Mouse (Mus musculus) heart, adult 10 weeks (tissue): Measurements from ENCODE around the gene Ccdc152. TPM values are rescaled to one million over a fixed set of nuclear protein-coding genes. Genes with fewer than 3 reads are reported as not detected.

Experiments
- polyA plus RNA-seq: library from polyadenylated mRNA; stranded (reverse); fragments of 350-450 nt; fragmentation: Illumina TruSeq; extraction: RNeasy Lipid Tissue Mini Kit (QIAGEN cat#74804); gene quantifications from one replicate; pipeline ENCODE4 v1.2.3, GENCODE M21; 2014; ENCODE audit warnings: low read depth, low replicate concordance

Gene Ccdc152
- polyA plus RNA-seq = not detected

GRCm38 (mm10) chr15:3303426-3303825 is at the start of gene Ccdc152:
TSS of gene Ccdc152 (minus strand) at chr15:3303526.

GRCm38 (mm10) chr15:3268247-3268646 is 35.1 kb downstream of the Ccdc152 start, which contains the start of gene Selenop:
TSS of gene Selenop (plus strand) at chr15:3268547.

Other genes starting within 250 kb of the Ccdc152 start
- gene Selenop, start 35.0 kb downstream of the Ccdc152 start, polyA plus RNA-seq = 401 TPM